Mouse (Mus musculus) T-cell, adult 2 months (primary cell): ENCODE results near the gene Gm10197.

Experiments used
- DNase-seq: peaks from one replicate; pipeline ENCODE4 v3.0.0; 2022; ENCODE audit warnings: low spot score

Gene Gm10197

DNA sequence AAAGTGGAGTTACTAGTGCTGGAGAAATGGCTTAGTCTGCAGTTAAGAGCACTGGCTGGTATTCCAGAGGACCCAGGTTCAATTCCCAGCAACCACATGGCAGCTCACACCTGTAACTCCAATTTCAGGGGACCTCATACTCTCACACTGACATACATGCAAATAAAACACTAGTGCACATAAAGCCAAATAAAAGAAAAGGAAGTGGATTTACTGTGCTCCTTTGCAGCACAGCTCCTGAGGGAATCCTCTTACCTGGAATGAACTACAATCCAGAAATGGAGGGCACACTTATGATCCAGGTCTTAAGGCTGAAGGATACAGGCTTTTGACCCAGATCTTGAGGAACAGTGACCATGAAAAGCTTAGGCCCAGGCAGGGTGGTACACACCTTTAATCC lies 22.1 kb upstream of the Gm10197 start:
- DNase-seq, result no peak

DNA sequence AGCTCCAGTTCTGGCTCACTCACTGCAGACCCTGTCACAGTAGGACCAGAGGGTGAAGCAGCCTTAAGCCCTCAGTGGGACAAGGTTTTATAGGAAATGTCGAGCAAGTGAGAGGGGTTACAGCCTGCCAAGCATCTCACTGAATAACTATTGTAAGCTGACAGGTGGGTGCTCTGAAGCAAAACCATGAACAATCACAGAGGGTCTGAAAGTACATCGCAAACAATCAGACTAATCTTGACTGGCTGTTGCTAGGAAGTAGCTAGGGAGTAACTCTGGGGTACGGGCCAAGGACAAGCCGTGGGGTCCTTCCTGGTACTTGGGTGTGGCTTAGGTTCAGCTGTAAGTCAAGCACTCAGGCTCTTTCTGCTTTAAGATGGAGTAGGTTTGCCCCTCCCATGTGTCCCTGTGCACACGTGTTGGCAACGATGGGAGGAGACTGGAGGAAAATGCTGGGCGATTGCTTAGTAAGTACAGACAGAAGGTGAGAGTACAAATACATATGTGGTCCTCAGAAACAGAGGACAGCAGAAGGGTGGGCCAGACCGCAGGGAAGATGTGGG lies 21.3 kb upstream of the Gm10197 start:
- no peak for DNase-seq

DNA sequence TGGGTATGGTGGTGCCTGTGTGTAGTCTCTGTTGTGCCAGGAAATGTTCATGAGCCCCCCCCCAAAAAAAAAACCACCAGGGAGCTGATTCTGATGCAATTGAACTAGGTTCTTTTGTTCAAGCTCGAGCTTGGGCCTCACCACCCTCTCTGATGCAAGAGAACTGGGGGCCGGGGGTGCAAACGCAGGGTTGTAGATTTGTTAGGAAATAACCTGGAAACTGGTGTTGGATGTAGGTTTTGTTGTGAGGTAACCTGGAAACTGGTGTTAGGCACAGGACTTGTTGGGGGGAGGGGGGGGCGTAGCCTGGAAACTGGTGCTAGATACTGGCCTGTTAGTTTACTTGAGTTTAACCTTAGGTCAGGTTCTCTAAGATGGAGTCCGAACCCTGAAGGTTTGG lies 20.2 kb upstream of the Gm10197 start:
- DNase-seq, result no peak

DNA sequence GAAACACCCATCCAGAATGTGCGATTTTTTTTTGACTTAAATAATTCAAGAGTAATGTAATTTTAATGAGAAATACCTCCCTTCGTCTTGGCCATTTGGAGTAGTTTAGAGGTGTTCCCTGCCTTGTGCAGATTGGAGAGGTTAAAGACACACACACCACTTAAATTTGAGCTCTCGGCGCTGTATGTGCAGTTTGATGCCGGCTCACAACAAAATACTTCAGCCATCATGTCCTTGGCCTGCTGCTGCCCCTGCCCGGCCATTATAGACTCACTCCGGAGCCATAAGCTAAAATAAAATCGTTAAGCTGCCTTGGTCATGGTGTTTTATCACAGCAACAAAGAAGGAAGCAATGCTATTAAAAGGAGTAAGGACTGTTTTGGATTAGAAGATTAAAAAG lies 19.8 kb upstream of the Gm10197 start:
- no peak for DNase-seq

DNA sequence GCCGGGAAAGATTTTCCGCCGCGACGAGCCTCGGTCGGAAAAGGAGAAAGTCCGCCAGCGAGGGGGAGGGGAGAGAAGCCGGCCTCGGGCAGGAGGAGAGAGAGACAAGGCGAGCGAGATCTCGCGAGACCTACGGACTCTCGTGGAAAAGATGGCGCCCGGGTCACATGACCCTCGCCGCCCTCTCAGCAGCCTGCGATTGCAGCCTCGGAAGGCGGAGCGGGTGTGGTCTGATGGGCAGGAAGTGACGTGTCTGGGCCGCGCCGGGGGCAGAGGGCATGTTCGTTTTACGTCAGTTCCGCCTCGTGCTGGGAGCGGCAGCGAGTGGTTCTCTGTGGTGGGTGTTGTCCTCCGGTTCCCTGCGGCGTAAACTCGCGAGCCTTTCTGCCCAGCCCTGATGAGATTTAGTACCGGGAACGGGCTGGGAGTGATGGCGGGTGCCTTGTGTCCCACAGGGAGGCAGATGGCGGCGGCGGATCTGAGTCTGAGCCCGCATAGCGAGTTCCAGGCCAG lies 19.0 kb upstream of the Gm10197 start, which contains the start of gene Smndc1:
Smndc1 (minus strand) TSS at position 84 of the 513 bp plus-strand sequence.
- peak; percentile 100 for DNase-seq

DNA sequence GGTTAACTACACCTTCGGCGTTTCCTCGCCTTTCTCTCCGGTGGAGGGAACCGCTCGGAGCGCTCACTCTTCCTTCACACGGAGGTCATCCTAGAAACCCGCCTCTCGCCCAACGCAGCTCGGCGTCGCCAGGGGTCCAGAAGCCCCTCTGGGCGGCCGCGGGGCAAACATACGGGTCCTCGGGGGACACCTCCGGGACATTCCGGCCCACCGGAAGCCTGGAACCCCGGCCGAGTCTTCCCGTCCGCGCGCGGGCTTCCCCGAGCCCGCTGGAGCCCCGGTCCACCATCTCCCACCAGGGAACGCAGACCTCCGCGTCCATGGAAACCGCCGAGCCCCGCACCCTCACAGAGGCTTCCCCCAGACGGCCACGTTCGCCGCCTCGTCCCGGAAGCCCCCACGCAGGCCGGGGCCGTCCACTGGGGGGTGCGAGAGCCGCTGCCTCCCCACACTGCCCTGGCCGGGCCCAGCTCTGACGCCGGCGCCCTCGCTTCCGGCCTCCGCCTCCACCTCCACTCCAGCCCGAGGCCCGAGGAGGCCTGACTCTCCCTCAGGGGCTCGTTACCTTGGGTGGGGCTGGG lies 18.4 kb upstream of the Gm10197 start:
- DNase-seq, result peak; percentile 49

DNA sequence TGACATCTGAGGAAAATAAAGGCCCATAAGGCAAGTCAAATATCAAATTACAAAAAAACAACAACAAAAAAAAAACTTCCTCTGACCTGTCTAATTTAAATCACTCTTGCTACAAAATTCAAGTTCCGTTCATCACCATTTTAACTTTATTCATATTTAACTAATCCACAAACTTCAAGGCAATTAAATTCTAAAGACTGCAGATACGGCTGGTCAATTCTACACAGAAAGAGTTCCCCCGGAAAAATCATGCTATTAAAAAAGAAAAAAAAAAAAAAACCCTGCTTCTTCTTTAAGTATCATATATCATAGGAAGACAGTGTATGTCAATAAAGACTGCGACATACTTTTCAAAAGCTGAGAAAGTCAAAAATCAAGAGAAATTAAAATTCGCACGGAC lies 17.9 kb upstream of the Gm10197 start:
- no peak for DNase-seq

DNA sequence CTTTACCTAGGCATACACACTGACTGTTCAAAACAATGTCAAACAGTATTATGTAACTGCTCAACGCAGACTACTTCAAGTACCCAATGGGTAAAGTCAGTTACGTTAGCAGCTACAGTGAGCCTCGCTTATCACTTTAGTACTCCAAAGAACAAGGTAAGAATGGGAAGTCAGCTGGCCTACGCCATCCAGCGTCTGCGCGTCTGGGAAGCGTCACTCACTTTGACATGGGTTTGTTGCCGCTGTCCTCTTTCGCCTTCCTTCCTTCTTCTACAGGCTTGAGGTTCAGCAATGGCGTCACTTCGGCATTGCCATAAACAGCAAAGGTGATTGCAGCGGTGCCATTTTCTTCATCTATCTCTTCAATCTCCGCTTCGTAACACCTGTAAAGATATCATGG lies 11.8 kb upstream of the Gm10197 start:
- no peak for DNase-seq

DNA sequence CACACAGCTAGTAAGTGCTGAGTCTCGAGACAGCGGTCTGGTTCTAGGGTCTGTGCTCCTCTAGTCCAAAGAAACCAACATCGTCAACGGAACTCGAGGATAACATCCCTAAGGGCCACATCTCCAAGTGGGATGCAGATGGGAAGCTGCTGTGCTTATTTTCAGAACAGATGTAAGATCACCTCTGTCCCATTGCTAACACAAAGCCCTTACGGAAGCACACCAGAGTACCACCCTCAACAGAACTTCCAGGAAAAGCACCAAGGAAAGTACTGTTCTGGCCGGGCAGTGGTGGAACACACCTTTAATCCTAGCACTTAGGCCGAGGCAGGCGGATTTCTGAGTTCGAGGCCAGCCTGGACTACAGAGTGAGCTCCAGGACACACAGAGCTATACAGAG lies 6.9 kb upstream of the Gm10197 start:
- no peak for DNase-seq

DNA sequence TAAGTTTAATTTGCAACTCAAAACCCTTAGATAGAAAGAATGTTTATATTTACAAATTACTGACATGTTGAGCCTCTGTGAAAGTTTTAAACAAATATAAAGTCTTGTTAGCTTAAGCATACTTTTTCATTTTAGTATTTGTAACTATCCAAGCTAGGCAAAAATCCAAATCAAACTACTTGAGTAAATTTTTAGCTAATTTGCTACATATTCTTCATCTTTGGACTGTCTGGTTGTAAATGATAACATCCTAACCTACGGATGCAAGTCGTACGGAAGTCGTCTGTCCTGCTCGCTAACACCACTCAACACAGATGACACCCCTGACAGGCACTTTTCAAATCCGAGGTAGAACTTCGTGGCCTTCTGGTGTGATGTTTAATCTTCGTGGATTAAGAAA lies 6.1 kb upstream of the Gm10197 start:
- no peak for DNase-seq

DNA sequence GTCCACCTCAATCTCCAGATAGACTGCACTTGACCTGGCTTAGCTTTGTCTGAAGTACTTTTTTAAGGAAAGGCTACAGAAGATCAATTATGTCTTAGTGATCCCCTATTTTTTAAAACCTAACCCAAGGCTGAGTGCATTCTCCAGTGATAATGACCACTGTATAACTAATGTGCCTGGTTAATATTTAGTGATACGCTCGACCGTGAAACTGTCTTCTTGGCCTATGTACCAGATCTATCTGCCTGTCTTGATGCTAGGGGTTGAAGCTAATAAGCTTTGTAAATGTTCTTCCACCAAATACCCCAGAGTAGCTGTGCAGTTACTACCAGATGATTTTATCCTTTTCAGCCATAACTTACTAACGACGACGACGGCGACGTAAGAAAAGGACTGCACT lies 4.2 kb upstream of the Gm10197 start:
- DNase-seq, result no peak

DNA sequence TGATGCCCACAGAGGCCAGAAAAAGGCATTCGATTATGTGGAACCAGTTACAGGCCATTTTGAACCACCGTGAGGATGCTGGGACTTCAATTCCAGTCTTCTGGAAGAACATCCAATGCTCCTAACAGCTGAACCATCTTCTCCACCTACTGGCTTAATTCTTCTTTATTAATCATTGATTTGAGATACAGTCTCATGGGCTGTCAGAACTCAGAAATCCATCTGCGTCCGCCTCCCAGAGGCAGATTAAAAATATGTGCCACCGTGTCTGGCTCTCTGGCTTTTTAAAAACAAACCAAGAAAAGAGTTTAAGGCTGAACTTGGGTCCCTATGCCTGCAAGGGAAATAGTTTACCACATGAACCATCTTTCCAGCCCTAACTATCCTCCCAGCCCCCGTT lies 3.7 kb upstream of the Gm10197 start:
- DNase-seq, result no peak

DNA sequence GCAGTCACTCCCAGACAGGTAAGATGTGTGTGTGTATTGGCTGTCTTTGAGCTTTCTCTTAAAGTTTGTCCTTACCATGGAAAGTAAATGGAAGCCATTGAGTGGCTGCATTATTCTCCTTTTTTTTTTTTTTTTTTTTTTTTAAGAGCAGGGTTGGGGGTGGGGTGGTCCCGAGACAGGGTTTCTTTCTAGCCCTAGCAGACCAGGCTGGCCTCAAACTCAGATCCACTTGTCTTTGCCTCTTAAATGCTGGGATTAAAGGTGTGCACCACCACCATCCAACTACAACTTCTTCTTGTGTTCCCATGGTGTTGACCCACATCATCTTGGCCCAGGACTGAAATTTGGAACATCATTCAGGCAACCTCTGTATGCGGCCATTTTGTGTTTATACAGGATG lies 2.0 kb upstream of the Gm10197 start:
- DNase-seq, result no peak

DNA sequence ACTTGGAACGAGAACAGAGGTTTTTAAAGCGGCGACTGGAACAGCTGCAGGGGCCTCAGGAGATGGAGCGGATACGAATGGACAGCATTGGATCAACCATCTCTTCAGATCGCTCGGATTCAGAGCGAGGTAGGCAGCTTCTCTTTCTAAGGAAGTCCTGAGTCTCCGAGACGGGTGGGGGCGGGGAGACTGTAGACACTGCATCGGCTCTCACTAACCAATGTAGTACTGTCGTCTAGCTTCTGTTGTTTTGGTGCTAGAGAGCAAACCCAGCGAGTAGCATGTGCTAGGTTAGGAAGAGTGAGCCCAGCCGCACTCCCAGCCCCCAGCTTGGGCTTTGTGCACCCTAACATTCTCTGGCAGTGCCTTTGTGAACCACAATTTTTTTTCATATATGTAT lies 1.3 kb downstream of the Gm10197 start:
- DNase-seq, result no peak

DNA sequence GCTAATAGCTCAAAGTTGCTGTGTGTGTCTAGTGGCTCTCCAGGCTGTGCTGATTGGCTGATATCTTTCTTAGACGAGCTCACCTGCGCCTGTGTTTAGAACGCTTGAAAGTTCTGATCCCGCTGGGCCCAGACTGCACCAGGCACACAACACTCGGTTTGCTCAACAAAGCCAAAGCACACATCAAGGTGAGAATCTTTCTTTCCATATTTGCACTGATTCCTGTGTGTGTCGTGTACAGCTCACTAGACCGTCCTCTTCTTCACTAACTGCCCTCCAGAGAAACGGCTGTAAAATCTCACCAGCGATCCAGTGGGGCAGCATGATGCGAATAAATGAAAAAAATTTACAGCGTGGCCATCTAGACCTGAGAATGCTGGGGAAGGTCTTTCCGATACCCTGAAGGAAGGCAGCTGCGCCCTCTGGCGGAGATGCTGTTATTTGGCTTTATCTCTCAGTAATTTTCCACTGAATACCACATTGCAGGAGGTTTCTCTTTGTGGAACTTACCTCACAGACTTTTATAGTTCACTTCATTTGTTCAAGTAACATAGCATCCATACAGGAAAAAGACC lies 2.0 kb downstream of the Gm10197 start:
- peak; percentile 62 for DNase-seq

DNA sequence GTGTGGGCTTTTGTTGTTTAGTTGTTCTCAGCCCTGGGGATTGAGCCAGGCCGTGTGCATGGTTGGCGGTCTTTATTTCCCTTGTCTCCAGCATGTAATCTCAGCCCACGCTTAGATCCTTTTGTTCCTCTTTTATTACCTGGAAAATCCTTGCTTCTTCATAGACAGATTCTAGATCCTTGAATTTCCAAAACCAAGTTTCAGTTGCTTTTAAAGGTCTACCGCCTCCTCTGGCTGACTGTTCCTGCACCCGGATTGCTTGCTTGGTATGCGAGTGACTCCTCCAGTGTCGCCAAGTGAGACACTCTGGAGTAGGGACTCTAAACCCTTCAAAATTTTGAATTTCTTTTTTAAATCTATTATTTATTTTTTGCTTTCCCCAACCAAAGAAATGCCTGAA lies 4.7 kb downstream of the Gm10197 start:
- no peak for DNase-seq

DNA sequence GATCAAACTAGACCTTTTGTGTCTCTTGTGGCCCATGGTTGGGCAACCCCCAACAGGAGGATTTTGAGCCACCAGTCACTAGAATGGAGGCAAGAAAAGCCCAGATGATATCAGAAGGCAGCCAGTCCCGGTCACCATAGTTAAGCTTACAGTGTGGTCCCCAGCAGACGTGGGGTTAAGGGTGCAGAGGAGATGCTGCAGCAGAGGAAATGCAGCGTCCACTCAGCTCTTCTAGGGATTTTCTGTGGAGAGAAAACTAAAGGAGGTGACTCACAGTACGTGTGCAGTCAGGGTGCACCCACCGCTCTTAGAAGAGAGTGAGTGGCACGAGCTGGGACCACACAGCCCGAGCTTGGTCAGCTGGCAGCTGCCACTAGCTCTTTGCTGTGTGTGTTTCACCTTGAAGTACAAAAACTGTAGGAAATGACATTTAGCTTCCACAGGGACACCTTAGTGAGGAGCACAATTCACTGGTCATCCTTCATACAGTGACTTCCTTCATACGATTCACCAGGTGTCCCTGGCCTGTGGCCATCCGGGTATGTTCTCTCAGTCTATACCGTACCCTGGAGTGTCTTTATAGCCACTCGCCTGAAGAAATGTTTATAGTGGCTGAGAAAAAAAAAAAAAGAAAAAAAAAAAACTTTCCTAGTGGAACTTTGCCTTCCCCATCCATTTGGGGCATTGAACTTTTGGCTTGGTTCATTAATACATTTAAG lies 5.3 kb downstream of the Gm10197 start:
- DNase-seq, result no peak

DNA sequence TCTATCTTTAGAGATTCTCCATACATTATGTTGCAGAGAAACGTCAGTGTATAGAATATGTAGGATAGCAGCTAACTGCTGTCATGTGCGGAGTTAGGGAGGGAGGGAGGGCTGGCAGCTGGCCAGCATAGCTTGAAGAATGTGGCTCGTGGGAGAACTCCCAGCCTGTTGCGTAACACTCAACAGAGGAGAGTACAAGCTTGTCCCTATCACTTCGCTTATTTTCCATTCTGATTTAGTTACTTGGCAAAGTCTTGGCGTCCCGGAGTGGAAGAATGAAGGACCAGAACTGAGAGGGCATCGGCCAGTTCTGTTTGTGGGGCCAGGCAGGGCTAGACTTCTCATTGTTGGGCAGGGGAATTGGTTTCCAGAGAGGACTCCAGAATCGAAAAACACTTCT lies 6.6 kb downstream of the Gm10197 start:
- DNase-seq, result no peak

DNA sequence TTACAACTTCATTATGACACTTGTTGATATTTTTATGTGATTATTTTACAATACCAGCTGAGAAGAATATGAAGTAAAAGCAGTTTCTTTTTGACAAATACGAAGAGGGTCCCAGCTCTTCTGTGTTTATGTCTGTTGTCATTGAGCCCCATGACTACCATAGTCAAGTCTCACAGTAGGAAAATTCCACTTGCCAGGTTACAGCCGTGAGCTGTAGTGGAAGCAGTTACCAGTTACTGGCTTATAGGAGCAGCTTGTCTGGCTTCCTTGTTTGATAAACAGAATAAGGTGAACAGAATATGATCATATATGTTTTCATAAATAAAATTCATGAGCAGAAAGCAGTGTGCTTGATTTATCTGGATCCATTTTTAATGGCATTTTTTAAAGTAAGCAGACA lies 7.0 kb downstream of the Gm10197 start:
- DNase-seq, result no peak

DNA sequence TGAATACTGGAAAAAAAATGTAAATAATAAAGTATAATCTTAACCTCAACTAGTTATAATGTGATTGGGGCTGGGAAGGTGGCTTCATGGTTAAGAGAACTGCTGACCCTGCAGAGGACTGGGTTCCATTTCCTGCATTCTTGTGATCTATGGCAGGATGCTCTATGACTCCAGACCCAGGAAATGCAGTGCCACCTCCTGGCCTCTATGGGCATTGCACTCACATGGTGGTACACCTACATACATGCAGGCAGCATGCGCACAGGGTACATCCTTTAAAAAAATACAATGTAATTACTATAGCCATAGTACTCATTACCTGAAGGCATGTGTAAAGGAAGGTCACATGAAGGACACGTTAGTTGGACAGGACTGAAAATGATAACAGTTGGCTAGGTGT lies 8.6 kb downstream of the Gm10197 start:
- DNase-seq, result peak; percentile 41

DNA sequence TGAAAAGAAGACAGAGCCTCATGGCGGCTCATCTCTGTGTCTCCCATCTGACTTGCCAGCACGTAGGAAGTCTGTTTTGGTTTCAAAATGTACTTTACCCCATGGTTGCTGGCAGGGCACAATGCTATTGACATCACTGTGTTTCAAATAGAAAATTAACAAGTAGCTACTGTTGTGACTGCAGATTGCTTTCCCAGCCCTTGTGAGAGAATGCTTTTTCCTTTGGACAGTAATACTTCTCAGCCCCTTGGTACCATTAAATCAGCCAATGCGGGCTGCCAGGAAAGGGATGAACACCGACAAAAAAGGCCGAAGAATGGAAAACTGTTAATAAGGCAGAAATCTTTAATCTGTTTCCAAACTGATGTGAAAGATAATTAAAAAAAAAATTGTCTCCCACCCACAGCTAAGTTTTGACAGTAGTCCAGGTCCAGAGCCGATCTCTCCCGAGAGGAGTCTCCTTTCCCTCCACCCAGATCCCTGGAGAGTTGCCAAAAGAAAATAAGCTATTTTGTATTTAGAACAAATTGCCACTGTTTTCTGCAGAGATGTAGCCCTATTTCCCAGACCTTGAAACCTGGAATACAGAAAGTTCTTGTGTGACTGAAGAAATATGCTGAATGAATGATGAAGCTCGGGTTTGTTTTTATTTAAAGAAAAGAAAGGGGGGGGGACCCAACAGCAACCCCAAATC lies 11.2 kb downstream of the Gm10197 start:
- no peak for DNase-seq

DNA sequence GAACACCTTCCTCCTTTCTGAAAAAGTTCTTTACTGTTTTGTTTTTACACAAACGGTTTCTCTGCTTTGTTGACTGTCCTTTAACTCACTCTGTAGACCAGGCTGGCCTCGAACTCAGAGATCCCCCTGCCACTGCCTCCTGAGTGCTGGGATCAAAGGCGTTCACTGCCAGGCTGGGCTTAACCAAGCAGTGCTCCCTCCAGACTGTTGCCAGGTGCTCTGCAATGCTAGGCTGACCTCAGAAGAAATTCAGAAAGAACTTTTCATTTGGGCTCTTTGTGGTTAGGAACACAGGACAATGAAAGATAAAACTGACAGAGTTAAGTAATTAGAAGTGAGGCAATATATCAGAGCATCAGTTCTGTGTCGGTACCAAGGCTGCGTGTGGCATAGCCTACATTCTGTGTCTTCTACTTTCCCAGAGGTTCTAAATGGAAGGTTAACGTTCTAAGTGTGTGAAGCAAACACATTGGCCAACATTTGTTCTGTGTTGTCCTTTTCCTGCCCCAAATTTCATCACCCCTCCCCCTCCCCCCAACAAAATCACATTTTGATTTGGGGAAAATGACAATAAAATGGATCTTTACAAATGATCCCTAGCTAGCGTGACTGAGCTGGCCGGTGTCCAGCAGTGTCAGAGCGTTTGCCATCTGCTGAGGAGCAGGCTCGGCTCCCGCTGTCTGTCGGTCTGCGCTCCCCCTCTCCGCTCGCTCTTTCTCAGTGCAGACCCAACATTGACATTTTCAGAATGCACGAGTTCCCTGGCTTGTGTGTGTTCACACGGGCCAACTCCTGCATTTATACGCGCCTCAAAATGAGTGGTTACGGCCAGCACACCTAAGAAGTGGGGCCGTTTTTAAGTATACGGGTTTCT lies 12.2 kb downstream of the Gm10197 start:
- DNase-seq, result no peak
